Mouse (Mus musculus) MEL-GATA-1-ER (cell line): Measurements from ENCODE around the gene Ilk.
"Not testable (repeated sequence)": the region's sequence is repeated elsewhere in the genome, so short reads cannot be mapped to it uniquely, and the experiment has no call there.

ENCODE experiments used
- DNase-seq: peaks from one replicate; pipeline ENCODE4 v3.0.0-alpha.2; 2012; ENCODE audit warnings: low read depth; ENCODE audit errors: extremely low read depth

Gene Ilk

DNA sequence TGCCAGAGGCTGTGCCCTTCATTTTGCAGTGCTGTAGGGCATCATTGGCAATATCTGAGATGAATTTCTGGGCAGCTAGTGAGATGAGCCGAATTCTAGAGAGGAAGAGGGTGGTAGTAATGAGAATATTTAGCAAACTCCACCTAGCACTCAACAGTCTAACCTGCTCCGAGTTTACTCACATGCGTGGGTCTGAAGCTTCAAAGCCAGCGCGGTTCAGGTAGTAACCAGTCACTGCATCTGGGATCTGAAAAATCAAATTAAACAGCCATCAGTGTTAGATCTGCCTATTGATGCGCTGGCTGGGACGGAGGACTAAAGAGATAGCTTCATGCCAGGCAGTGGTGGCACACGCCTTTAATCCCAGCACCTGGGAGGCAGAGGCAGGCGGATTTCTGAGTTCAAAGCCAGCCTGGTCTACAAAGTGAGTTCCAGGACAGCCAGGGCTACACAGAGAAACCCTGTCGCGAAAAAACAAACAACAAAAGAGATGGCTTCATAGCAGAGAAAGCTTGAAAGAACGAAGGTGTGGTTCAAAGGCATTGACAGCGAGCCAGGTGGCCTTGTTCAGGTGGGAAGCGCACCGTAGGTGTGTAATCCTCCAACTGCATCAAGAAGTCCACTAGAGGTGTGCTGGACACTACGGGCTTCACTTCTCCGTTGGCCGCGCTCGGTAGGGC is 7.0 kb downstream of the Ilk start:
- DNase-seq = not testable (repeated sequence)

DNA sequence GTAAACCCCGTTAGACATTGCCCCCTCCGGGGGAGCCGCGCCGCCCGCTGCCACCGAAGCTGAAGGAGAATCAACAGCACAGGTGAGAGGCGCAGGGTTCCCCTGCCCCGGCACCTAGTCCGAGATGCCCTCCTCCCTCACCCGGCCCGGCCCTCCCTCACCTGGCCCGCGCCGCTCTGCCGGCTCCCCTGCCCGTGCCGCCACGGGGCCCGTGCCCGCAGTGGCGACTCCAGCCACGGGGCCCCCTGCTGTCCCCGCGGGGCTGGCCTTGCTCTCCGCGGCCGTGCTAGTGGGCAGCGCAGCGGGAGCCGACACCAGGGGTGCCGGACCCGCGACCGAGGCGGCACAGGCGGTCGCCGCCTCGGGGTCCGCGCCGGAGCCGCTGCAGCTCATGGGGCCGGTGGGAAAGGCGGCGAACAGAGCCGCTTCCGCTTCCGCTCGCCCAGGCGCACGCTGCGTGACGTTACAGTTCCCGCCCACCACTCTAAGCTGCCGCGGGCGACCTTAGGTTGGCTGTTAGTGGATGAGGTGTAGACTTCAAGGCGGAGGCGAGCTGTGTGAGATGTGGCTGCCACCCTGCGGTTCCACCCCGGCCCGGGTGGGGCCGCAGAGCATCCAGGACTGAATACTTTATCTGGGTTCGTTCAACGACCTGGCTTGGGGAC is 7.7 kb downstream of the Ilk start, which contains the start of gene Taf10:
TSS of gene Taf10 (minus strand) at position 436 of the 665 bp plus-strand sequence.
- DNase-seq = peak; percentile 88

DNA sequence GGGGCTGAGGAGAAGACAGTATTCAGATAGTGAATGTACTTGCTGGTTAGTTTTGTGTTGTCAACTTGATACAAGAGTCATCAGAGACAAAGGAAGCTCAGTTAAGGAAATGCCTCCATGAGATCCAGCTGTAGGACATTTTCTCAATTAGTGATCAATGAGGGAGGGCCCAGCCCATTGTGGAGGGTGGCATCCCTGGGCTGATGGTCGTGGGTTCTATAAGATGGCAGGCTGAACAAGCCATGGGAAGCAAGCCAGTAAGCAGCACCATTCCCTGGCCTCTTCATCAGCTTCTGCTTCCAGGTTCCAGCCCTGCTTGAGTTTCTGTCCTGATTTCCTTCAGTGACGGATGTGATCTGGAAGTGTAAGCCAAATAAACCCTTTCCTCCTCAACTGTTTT is 11.4 kb downstream of the Ilk start:
- DNase-seq = no peak

DNA sequence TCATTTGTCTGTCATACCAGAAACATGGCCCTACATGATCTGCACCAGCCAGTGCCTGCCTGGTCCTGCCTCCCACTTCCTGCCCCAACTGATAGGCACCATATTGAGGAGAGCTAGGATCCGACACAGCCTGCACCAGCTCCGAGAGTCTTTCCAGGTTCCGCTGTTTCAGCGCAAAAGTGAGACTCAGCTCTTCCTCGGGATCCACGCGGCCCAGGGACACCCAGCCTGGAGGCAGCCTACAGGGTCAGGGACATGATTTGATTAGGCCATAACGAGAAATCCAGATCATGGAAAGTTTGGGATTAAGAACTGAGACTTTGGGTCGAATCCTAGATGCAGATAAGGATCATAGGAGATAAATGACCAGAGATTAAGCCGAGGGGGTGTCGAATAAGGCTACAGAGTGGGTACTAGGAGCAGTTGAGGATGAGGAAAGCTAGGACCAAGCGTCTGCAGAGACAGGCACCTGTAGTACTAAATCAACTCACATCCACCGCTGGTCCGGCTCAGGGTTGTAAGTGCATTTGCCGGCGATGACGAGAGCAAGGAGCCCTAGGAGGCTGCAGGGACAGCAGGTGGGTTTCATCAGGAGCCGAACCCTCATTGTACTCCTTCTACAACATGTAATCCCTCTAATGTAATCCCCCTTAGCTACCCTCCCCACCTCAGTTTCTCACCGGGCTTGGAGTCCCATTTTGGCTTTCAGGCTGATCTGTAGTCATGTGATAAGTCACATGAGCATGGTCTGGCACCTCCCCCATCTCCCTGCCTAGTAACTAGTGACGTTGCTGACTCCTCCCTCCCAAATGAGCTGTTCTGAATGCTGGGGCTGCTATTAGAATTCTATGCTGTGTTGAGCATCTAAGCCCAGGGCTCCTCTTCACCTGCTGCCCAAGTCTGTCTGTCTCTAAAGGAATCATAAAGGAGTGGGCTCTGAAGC is 15.4 kb downstream of the Ilk start, which contains the start of gene Tpp1:
TSS of gene Tpp1 (minus strand) at position 745 of the 943 bp plus-strand sequence.
- peak; percentile 85 for DNase-seq

DNA sequence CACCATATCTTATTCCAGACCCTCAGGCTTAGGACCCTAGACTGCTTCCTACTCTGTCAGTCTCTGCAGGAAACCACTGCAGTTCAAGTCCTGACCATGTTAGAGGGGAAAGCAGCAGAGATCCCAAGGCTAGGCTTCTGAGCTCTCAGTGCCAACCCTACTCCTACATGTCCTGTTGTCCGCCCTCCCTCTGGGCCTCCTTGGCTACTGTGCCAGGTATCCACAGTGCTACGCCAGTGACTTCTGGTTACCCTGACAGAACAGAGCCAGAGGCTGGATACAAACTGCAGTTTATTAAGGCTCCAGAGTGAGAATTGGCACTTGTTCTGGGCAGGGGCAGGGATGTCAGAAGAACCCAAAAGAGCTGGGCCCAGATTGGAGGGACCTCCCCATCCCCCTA is 16.3 kb downstream of the Ilk start:
- no peak for DNase-seq

DNA sequence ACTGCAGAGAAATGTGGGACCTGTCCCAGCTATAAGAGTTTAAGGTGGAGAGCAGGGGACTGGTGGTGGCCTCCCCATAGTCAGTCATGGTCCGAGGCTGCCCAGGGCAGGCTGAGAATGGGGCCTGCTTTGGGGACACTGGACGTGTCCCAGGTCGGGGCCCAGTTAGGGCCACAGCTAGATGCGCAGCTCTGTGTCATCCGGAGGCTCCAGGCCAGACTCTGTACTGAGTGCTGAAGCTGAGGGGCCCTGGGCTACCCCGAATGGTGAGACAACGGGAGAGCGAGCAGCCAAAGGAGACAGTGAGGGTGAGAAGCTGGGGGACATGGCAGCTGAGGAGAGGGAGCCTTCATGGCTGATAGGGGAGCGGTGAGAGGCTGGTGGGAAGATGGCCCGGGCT is 16.9 kb downstream of the Ilk start:
- no peak for DNase-seq

DNA sequence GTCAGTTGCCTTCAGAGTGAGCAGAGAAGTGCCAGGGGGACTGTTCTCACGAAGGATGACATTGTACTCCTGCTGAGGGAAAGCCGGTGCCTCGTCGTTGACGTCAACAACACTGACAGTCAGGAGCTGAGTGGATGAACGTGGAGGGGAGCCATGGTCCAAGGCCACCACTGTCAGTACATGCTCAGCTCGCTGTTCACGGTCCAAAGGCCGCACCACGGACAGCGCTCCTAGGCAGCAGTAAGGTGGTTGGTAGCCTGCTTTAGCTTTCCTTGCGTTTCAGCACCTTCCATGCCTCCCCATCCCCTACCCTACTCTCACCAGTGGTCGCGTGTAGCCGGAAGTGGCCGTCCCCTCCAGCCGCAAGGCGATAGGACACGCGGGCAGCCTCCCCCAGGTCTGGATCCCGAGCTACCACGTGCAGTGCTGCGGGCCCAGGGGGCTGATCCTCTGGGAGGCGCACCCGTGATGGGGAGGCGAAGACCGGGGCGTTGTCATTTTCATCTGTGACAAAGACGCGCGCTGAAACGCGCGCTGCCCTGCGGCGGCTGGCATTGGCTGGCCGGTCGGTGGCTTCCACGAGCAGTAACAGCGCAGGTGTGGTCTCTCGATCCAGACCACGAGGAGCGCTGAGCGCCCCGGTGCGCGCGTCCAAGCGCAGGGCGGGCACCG is 25.6 kb downstream of the Ilk start:
- DNase-seq = no peak

DNA sequence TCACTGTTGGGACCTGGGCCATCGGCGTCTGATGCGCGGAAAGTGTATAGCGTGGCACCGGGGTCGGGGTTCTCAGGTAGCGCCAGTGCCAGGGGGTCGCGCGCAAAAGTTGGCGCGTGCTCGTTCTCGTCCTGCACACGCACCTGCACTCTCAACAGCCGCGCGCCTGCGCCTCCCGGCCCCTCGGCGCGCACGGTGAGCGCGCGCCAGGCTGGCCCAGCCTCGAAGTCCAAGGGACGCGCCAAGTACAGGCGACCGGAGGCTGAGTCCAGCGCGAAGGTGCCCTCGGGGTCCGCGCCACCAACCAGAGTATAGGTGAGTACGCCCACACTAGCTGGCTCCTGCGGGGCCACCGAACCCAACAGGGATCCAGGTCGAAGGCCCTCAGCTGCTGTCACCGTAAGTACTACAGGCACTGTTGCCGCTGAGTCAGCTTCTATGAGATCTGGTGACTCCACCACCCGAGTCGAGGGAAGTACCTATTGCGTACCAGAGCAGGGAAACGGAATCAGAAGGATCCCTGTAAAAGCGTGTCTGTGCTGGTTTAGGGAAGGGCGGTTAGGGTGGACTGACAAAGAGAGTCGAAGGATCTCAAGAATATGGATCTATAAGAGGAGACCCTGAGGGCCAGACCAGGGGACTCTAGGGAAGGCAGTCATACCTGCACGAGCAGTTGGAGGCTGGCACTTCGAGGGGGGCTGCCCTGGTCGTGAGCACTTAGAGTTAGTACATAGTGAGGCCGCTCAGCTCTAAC is 26.3 kb downstream of the Ilk start:
- DNase-seq = no peak

DNA sequence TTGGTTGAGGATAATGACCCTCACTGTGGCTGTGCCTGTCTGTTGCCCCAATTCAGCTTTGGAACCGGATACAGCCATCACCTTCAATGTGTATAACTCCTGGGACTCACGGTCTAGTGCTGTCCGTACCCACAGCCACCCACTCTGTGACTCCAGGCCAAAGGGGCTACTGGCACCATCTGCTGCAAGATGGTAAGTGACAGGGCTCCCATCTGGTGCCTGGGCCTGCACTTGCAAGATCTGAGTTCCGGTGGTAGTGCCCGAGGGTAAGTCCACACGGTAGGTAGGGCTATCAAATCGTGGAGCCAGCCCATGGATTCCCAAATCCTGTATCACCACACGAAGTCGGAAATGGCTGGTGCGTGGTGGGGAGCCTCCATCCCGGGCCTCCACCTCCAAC is 27.9 kb downstream of the Ilk start:
- no peak for DNase-seq

DNA sequence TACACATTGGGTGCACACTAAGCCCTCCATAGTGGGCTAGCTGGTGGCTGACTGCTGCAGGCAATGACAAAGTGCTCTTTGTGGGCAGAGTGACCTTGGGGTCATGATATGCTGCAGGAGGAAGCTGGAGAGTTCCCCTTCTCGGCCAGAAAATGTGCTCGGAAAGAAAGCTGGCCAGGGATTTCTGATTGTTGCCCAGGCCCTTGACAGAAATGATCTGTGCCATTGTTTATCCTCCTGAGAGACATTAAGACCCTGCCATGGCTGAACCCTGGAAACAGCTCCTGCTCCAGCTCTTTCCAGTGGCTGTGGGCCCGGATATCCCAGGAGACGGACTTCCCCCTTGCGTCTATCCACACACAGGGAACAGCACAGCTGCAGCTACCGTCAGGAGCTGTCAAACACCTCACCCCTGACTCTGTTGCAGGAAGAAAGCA is 31.4 kb downstream of the Ilk start:
- no peak for DNase-seq

DNA sequence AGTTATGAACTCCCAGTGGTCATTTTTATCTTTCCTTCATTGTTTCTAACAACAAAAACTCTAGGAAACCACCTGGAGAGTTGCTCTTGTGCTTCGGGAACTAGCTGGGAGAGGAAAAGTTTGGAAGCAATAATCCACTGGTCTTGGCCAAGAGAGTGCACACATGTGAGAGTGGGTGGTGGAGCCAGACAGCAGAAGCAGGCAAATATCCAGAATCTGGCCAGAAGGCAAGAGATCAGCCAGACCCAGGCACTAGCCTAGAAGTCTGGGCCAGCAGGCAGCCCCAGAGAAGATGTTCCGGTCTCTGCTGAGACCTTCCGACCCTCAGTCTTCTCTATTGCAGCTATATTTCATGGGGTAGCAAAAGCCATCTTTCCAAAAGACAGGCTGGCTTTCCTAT is 33.6 kb downstream of the Ilk start:
- DNase-seq = no peak

DNA sequence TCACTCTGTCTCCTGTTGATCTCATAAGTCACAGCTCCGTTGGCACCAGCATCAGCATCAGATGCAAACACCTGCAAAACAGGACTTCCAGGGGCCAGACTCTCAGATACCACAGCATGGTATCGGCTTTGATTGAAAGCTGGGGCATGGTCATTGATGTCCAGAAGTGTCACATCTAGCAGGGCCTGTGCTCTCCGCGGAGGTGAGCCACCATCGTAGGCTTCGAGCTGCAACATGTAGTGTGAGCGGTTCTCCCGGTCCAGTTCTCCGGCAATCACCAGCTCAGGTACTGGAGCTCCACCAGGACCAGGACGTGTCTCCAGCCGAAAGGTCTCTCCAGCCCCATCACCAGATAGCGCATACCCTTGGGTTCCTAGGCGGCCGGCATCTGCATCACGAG is 35.9 kb downstream of the Ilk start:
- DNase-seq = no peak

DNA sequence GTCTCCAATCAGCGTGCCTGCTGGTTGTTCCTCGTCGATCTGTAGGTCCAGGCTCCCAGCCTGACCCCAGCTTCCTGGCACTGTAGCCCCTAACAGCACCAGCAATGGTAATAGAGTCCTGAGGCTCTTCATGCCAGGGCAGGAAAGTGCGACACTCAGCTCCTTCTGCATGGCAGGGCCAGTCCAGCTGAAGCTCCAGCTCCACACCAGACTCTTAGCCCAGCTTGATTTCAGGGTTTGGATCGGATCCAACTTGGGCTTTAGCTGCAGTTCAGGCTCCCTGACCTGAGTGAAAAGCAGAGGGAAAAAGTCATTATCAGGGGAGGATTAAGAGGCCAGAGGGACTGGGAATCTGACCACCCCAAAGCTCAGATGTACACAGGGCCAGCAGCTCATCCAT is 36.6 kb downstream of the Ilk start:
- DNase-seq = no peak

DNA sequence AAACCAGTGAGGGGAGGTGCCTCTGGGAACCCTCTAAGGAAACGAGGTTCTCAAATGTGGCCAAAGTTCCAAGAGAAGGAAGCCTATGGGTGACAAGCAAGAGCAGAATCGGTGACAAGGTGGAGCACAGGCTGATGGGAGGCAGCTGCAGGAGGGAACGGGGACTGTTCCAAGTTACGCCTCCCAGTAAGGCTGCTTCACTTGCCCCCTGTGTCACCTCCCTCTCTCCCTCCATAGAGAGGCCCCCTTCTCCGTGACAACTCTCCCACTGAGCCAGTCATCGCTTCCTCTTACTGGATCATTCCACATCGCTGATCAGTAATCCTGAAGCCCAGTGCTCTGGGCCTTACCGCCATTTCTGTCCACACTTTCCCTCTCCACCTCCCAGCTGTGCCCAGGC is 38.3 kb downstream of the Ilk start:
- no peak for DNase-seq

DNA sequence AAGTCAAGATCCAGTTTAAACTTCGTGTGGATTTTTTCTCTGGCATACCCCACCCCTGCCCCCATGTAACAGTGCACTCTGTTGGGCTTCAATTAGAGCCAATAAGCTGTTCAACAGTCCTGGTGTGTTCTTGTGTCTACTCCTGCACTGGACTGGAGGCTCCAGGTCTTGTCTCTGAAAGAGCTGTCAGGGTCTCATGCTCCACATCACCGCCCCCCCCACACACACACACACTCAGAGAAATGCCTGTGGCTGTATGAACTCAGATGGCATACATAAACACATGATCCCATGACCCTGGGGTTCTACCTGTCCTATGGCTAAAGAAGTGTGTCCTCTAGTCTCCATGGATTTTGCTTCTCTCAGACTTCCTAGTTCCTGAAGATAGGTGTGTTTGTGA is 39.6 kb downstream of the Ilk start:
- no peak for DNase-seq

DNA sequence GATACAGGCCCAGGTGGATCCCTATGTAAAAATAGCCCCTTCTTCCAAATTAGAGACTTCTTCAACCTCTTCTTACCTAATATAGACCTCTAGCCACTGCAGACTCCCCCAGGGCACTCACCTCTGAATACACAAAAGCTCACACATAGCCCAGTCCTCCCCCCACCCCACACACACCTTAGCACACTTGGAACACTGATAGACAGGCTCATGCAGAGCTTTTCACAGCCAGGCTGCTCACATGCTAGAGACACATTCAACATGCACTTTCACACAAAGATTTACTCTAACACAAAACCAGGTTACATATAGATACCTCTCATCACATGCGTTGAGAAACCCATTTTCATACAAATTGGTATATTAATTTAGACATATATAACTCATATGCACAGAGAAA is 40.9 kb downstream of the Ilk start:
- DNase-seq = no peak

DNA sequence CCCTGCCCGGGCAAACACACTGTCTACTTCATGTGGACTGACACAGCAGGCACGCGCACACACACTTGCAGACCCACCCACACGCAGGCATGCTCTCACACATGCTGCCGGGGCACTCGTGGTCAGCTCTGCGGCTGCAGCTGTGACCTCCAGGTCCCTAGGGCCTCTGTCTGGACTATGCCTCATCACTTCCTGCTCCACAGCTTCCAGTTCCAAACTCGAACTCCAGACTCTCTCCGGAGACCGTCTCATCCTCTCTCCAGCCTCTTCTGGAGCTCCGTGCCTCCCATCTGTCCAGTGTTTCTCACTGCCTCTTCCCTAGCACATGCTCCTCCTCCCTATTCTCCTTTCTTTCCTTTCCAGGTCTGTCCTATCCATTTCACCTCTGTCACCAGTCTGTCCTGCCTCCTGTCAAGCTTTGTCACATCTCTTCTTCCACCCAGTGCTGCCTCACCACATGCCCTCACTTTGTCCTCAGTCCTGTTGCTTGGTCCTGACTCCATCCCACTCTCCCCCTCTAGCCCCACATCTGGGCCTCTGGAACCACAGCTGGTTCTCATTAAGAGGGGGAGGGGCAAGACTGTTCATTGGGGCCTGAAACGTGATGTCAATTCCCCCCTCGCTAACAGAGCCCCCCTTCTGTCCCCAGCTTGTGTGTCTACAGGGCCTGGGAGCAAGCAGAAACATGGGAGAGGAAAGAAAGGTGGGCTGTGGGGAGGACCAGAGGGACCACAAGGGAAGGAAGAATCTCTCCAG is 41.6 kb downstream of the Ilk start:
- DNase-seq = no peak

DNA sequence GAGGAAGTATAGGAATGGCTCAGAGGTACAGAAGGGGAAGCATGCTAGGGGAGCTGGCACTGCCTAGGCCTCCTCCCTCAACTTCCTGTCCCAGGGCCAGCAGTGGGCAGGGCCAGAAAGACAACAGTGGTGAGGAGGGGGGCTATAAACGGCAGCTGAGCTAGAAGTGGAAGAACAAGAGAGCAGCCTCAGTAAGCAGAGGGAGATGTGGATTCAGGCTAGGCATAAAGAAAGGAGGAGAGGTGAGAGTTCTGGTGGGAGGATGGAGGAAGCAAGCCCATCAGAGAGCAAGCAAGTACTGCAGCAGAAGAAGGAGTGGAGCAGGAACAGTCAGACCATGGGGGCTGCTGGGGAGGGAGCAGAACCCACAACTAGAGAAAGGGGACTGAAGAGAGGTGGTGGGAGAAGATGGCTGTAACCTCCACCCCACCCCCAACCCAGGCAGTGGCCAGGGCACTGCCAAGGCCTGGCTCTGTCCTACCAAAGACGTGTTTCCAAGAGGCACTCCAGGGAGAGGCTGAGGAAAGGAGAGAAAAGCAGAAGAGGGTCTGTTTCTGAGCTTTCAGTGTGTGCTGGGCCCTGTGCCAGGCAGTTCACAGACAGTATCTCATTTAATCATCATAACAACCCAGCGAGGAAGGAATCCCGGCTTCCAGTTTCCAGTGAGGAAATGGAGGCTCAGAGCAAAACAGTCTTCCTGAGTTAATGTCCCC is 42.3 kb downstream of the Ilk start:
- DNase-seq = no peak

DNA sequence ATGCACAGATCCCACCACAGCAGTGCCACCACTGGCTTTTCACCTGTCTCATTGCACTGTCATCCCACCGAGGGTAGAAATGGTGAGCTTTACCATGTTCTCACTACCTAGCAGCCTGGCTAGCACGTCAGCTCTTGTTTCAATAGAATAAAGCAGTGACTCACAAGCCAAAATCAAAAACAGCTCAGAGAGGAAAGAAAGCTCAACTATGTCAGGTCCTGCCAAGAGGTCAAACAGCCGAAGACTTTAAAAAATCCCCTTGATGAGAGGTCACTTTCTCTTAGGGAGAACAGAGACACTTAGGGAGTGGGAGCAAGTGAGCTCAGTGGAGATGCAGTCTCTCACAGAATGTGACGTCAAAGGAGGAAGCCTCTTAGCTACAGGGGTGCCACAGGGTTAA is 47.5 kb downstream of the Ilk start:
- DNase-seq = no peak
